Mouse (Mus musculus) megakaryocyte, embryonic 14.5 days (primary cell): ENCODE data around the gene Naga. TPM values are rescaled to one million over a fixed set of nuclear protein-coding genes. Genes with fewer than 3 reads are reported as not detected.
"Not testable (repeated sequence)": the region's sequence is repeated elsewhere in the genome, so short reads cannot be mapped to it uniquely, and the experiment has no call there.

Source experiments
- H3K27me3 ChIP-seq: replicated peaks from 2 replicates; pipeline ENCODE3; 2012; ENCODE audit warnings: inconsistent platforms
- H3K36me3 ChIP-seq: replicated peaks from 2 replicates; pipeline ENCODE3; 2012; ENCODE audit warnings: low read length, inconsistent platforms, mixed read lengths
- H3K4me1 ChIP-seq: 2 replicates; pipeline ENCODE4 v1.6.1; 2012; ENCODE audit warnings: inconsistent platforms
- H3K4me3 ChIP-seq: replicated peaks from 2 replicates; pipeline ENCODE3; 2012; ENCODE audit warnings: moderate library complexity, mild to moderate bottlenecking, inconsistent platforms
- H3K9me3 ChIP-seq: 2 replicates; pipeline ENCODE4 v1.6.1; 2012; ENCODE audit warnings: inconsistent platforms
- FLI1 ChIP-seq: IDR thresholded peaks from 2 replicates; pipeline ENCODE4 v1.6.1; 2012; ENCODE audit warnings: low read length, inconsistent platforms, mixed read lengths
- GATA1 ChIP-seq: IDR thresholded peaks from 3 replicates; pipeline ENCODE4 v1.6.1; 2012; ENCODE audit warnings: mixed read lengths, low read length, inconsistent platforms, borderline replicate concordance
- polyA plus RNA-seq: library from polyadenylated mRNA; stranded (reverse); fragments of >175 nt; gene quantifications from 2 replicates; pipeline ENCODE4 v1.2.3, GENCODE M21; 2012; ENCODE audit warnings: low replicate concordance; ENCODE audit not compliant: insufficient read depth

The Naga gene
- polyA plus RNA-seq, 1 experiment: 280 TPM

DNA sequence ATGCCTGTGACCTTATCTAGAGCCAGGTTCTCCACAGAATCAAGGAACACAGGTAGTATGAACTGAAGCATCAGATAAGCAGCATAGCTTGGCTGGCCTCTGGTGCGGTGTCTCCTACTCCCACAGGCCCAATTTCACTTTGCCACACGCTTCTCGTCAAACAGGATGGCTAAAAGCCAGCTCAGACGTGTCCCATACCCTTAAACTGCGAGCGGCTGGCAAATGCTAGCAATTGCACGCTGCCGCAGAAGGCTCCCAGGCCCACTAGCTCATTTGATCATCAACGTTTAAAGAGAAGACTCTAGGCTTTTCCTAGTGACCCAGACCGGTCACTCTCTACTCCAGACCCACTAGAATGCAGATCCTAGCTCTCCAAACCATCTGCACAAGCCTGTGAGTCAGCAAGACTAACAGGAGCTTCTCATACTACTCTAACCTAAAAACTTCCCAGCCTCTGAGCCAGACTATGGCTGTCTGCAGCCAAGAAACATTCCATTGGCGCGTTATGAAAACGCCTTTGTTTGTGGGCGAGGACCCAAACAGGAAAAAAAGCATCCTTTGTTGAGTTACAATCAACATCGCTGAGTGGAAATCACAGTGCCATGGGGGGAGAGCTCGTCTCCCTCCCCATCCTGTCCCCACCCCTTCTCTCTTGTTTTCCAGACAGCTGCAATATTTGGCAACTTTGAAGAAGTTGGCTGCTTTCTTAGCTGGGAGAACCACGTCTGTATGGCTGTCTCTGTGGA, 37.8 kb upstream of the Naga start:
- H3K4me1 ChIP-seq: peaks cover 14% of the 10 kb centered on the region
- TF ChIP-seq GATA1: no peak
- no peak for TF ChIP-seq FLI1
- 0 out of 2 replicates have a peak, but pooled peaks cover 3% of the 10 kb centered on the region for H3K9me3 ChIP-seq
- H3K27me3 ChIP-seq: peaks cover 71% of the 10 kb centered on the region
- H3K36me3 ChIP-seq: no peaks in the 10 kb centered on the region
- H3K4me3 ChIP-seq: no peak overlapping the region

DNA sequence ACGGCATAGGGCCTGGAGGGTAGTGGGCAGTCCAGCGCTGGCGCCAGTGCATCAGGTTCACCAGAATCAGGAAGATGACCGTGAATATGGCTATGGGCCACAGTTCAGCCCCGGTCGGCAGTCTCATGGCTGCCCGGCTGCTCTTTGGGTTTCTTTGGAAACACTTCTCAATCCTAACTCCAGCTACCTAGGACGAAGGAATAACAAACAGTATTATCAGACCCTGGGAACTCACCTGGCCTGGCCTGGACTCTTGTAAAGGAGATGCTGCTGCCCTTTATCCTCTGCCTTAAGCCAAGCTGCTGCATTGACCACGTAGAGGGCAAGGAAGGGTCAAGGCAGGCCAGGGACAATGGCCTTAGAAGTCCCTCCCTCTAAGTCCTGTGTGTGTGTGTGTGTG, 37.1 kb upstream of the Naga start:
- no peak overlapping the region for H3K4me3 ChIP-seq
- H3K36me3 ChIP-seq: no peaks in the 10 kb centered on the region
- peaks cover 70% of the 10 kb centered on the region for H3K27me3 ChIP-seq
- TF ChIP-seq GATA1 (no peak), FLI1 (no peak)
- 0 out of 2 replicates have a peak, but pooled peaks cover 3% of the 10 kb centered on the region for H3K9me3 ChIP-seq
- peaks cover 12% of the 10 kb centered on the region for H3K4me1 ChIP-seq

DNA sequence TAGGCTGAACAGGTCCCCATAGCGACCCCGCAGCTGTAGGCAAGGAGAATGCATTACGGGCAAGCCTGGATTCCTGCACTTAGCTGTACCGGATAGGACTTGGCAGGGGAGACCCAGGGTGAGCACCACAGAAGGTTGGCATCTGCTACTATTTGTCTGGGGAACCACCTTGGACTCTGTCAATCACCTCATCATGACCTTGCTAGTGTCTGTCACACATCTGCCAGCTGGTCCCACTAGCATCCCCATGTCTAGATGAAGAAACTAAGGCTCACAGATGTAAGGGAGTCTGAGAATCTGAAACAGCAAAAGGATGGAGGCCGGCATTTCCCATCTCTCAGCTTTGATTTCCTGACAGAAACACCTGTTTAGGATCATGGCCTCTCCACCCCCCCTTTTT, 35.7 kb upstream of the Naga start:
- peaks cover 64% of the 10 kb centered on the region for H3K27me3 ChIP-seq
- TF ChIP-seq GATA1 (no peak), FLI1 (no peak)
- H3K4me3 ChIP-seq: no peak overlapping the region
- H3K9me3 ChIP-seq: 0 out of 2 replicates have a peak, but pooled peaks cover 2% of the 10 kb centered on the region
- H3K36me3 ChIP-seq: no peaks in the 10 kb centered on the region
- H3K4me1 ChIP-seq: no peaks in the 10 kb centered on the region

DNA sequence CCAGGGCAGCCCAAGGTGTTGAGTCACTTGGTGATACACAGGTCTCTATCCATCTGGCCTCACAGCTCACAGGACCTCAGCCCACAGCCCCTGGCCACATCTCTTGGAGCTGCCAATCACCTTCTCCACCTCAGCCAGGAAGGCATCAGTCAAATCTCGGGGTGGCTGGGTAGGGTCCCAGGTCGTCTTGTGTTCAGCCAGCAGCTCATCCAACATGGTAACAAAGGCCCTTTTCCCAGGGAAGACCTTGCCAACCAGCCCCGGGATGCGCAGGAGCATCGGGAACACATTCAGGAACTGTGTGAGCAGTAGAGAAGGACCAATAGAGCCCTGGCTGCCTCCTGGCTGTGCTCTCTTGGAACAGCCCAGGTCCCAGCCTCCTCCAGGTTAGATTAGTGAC, 34.3 kb upstream of the Naga start:
- Histone ChIP-seq H3K4me1 (no peaks in the 10 kb centered on the region), H3K4me3 (no peak overlapping the region), H3K27me3 (peaks cover 50% of the 10 kb centered on the region), H3K36me3 (no peaks in the 10 kb centered on the region), H3K9me3 (no peaks in the 10 kb centered on the region)
- no peak for TF ChIP-seq GATA1
- TF ChIP-seq FLI1: no peak

DNA sequence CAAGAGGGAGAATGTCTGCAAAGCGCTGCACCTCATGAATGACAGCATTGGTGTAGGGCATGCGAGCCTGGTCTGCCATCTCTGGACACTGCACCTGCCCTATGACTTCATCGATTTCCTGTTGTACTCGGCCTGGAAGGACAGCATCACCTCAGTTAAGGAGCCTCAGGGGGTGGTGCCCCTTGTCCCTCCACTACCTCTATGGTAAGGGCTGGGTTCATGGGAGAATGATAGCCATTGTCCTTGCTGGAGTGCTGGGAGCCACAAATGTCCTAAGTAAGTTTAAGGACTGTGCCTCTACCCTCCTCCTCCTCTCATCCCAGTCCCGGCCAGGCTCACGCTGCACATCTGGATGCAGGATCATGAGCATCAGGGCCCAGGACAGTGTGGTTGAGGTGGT, 33.7 kb upstream of the Naga start:
- Histone ChIP-seq H3K4me1 (no peaks in the 10 kb centered on the region), H3K9me3 (no peaks in the 10 kb centered on the region), H3K36me3 (no peaks in the 10 kb centered on the region), H3K4me3 (no peak overlapping the region), H3K27me3 (peaks cover 45% of the 10 kb centered on the region)
- TF ChIP-seq GATA1 (no peak), FLI1 (no peak)

DNA sequence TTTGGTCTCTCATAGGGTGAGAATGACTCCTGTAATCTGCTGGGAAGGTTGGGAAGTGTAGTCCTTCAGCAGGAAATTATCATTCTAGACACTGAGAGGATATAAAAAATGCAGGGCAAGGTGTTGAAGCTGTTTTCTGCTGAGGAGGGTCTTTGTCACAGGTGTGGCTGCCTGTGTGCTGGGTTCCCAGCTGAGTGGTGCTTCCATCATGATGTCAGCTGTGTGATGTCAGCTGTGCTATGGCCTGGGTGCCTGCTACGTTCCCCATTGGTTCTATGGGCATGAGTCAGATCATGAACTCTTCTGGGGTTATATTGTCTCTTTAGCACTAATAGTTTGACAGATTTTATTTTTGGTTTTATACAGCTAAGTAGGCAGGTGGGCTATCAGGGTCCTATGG, 30.1 kb upstream of the Naga start:
- Histone ChIP-seq H3K4me1 (no peaks in the 10 kb centered on the region), H3K9me3 (no peaks in the 10 kb centered on the region), H3K36me3 (no peaks in the 10 kb centered on the region), H3K4me3 (no peak overlapping the region), H3K27me3 (peaks cover 26% of the 10 kb centered on the region)
- TF ChIP-seq FLI1 (no peak), GATA1 (no peak)

DNA sequence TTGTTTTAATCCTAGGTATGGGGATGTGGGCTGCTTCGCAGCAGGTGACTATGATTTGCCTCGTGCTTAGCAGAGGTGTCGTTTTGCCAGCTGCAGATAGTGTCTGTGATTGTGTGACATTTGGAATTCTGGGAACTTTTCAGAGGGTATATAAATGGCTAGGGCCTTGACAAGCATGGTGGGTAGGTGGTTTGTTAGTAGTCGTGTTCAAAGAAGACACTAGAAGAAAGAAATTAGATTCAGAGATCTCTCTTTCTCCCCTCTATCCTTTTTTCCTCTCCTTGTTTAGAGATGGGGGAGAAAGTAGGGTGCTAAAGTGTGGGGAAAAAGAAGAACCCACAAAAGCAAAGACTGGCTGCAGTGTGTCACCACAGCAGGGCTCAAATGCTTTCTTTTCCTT, 29.4 kb upstream of the Naga start:
- Histone ChIP-seq H3K9me3 (no peaks in the 10 kb centered on the region), H3K27me3 (peaks cover 19% of the 10 kb centered on the region), H3K4me1 (no peaks in the 10 kb centered on the region), H3K36me3 (no peaks in the 10 kb centered on the region), H3K4me3 (no peak overlapping the region)
- TF ChIP-seq FLI1 (no peak), GATA1 (no peak)

DNA sequence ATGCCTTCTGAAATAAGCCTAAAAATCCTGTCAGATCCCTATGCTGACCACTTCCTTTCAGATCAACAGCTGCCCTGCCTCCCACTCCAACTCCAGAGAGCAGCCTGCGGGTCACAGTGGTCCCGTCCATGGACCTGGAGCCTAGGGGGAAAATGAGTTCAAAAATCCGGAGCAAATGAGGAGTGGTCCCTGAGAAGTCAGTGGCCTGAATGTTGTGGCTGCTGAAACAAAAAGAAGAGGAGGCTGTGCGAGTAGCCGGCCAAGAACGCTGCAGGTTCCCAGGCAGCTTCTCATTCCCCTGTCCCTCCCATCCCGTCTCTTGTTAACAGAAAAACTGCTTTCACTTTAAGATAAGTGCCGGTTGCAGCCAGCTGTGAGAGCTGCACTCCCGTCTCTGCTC, 25.8 kb upstream of the Naga start:
- H3K9me3 ChIP-seq, H3K27me3 ChIP-seq, H3K36me3 ChIP-seq, H3K4me1 ChIP-seq, H3K4me3 ChIP-seq: not testable (repeated sequence)

DNA sequence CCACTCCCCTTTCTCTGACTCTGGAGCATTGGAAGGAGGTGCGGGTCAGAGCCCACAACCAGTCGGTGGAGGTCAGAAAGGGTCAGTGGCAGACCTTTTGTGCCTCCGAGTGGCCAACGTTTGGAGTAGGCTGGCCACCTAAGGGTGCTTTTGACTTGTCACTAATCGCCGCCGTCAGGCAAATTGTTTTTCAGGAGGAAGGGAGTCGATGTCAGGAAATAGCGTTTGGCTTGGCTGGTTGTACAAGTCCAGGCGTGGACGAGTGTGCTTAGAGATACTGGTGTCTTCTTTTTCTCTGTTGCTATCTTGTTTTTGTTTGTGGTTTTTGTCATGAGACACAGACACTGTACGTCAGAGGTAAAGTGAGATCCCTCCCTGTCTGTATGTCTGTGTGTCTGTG, 25.1 kb upstream of the Naga start:
- H3K36me3 ChIP-seq, H3K27me3 ChIP-seq, H3K9me3 ChIP-seq, H3K4me1 ChIP-seq, H3K4me3 ChIP-seq: not testable (repeated sequence)

DNA sequence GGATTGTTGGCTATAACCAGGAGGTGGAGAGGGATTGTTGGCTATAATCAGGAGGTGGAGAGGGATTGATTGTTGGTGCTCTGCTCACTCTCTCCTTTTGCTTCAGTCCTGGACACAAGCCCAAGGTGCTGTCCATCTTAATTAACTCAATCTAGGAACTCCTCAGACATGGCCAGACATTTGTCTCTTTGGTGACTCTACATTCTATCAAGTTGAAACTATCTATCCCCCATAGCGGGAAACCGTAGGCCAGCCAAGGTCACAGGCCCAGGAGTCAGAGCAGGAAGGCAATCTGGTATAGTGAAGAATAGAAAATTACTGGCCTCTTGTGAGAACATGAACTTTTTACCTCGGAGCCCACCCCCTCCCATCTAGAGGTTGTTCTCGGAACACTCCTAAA, 23.5 kb upstream of the Naga start:
- H3K27me3 ChIP-seq: peaks cover 3% of the 10 kb centered on the region
- H3K4me1 ChIP-seq: peaks cover 21% of the 10 kb centered on the region
- no peaks in the 10 kb centered on the region for H3K9me3 ChIP-seq
- TF ChIP-seq GATA1 (no peak), FLI1 (no peak)
- no peak overlapping the region for H3K4me3 ChIP-seq
- no peaks in the 10 kb centered on the region for H3K36me3 ChIP-seq

DNA sequence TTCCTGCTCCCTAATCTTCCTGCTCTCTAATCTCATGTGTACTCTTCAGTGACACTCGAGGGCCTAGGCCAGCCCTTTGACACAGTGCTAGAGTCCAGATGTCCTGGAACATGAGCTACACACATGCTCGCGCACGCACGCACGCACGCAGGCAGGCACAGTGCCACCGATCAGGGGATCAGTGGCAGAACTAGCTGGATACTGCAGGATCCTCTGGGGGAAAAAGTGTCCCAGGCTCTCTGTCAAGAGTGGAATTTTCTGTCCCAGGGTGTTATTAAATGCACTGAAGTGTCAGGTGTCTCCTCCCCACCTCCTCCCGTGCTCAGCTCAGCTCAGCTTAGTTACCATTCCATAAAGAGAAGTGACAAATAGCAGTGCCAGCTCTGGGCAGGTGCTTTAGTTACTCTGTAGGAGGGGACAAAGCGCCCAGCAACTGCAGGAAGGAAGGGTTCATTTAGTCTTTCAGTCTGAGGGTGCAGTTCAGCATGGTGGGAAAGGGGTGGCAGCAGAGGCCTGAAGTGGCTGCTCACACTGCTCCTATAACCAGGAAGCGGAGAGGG, 22.8 kb upstream of the Naga start:
- Histone ChIP-seq H3K27me3 (peaks cover 3% of the 10 kb centered on the region), H3K4me1 (peaks cover 24% of the 10 kb centered on the region), H3K4me3 (no peak overlapping the region), H3K9me3 (no peaks in the 10 kb centered on the region), H3K36me3 (no peaks in the 10 kb centered on the region)
- TF ChIP-seq FLI1: no peak
